Mouse (Mus musculus): ENCODE measurements at regions not wholly inside any gene's neighbourhood (a gene's known extent, or its start where the extent isn't known, plus 50 kb on each side); places are given as distances from the start of the nearest gene placed in this dataset.

DNA sequence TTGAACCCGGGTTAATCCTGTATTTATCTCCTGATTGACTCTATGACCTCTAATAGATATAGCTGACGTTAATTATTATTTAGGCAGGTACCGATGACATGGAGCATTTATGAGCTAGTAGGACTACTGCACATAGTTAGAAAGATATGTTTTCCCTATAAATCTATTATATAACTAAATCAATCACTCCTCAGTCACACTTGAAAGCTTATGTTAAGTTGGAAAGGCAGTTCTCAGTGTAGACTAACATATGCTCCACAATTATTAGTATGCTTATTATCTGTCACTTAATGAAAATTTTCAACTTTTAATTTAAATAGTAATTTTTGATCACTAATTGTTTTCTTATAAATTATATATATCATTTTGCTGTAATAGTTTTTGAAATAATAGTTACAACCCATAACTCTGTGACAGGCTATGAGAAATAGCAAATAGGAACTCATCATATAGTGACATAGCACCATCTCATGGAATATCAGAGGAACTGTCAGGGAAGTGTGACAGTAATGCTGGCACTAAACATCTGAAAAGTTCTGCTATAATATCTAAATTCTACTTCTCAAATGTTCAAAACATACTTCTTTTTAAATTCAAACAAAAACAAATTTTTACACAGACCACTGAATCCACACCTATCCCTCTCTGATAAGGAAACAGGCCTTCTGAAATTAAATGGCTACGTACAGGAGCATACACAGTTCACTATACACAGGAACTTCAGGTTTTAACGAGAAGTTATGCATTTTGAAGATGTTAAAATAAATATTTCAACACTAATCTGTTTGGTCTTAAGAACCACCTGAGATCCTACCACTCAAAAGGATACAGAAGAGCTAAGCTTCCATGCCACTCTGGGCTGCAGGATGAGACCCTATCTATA, 75.3 kb upstream of the Map2 start:
- no peaks in the 10 kb centered on the region for H3K9me3 ChIP-seq (ENCODE audit: control insufficient read depth, low read length)
- no peaks in the 10 kb centered on the region for H3K4me1 ChIP-seq (ENCODE audit: control insufficient read depth, insufficient read depth, low read length)
- no peaks in the 10 kb centered on the region for H3K36me3 ChIP-seq (ENCODE audit: control insufficient read depth, insufficient read depth, low read length)
- H3K27me3 ChIP-seq (replicated peaks; ENCODE audit: control insufficient read depth, insufficient read depth, low read length): no peaks in the 10 kb centered on the region
- no peak for ATAC-seq (ENCODE audit: low read depth)
- H3K9ac ChIP-seq (ENCODE audit: low read depth, low read length): no peak overlapping the region
- H3K27ac ChIP-seq (replicated peaks; ENCODE audit: low read depth, low read length): no peak overlapping the region
- WGBS: 80% methylated on average over 5 of the region's 5 CpGs
- no peak overlapping the region for H3K4me2 ChIP-seq (ENCODE audit: low read depth, low read length)
- no peak overlapping the region for H3K4me3 ChIP-seq (ENCODE audit: low read depth, low read length)
- DNase-seq (ENCODE audit: low spot score): peak; percentile 13

DNA sequence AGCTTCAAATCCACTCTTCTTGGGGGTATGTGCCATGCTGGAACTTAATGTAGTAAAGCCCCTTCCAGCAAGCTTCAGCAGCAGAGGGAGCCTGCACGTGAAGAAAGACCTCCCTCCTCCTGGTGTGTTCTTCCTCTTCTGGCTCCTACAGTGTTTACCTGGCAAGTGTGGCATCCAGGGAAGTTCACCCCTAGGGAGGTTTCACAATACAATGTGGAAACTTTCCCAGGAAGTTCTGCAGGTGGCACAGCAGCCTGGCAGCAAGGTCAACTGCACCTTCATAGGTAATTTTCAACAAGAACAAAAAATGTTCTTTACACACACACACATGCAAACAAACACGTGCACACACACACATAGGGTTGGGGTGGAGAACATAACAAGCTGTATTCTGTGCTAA, 73.7 kb upstream of the Map2 start:
- H3K9ac ChIP-seq (ENCODE audit: low read depth, low read length): no peak overlapping the region
- H3K27me3 ChIP-seq (replicated peaks; ENCODE audit: control insufficient read depth, insufficient read depth, low read length): no peaks in the 10 kb centered on the region
- H3K4me2 ChIP-seq (ENCODE audit: low read depth, low read length): no peak overlapping the region
- no peaks in the 10 kb centered on the region for H3K9me3 ChIP-seq (ENCODE audit: control insufficient read depth, low read length)
- DNase-seq (ENCODE audit: low spot score): peak; percentile 5
- no peak overlapping the region for H3K4me3 ChIP-seq (ENCODE audit: low read depth, low read length)
- WGBS: 34% methylated on average over 2 of the region's 2 CpGs
- H3K27ac ChIP-seq (replicated peaks; ENCODE audit: low read depth, low read length): no peak overlapping the region
- H3K4me1 ChIP-seq (ENCODE audit: control insufficient read depth, insufficient read depth, low read length): no peaks in the 10 kb centered on the region
- no peak for ATAC-seq (ENCODE audit: low read depth)
- no peaks in the 10 kb centered on the region for H3K36me3 ChIP-seq (ENCODE audit: control insufficient read depth, insufficient read depth, low read length)

DNA sequence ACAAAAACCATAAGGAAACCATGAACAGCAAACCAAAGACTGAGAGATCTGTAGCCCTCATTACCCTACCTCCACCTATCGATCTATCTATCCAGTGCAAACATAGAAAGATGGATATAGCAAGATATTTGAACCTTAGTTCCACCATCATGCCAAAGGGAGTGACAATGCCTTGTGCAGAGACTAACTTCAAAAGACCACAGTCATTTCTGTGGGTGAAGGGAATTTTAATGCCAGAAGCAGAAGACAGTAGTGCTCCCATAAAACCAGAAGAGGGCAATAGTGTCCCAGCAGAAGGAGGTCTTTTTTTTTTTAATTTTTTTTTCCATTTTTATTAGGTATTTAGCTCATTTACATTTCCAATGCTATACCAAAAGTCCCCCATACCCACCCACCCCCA, 70.6 kb upstream of the Map2 start:
- ATAC-seq (ENCODE audit: low read depth) (no peak), DNase-seq (ENCODE audit: low spot score) (peak; percentile 11)
- no peaks in the 10 kb centered on the region for H3K4me1 ChIP-seq (ENCODE audit: control insufficient read depth, insufficient read depth, low read length)
- 36% methylated on average over 1 of the region's 1 CpGs for WGBS
- no peak overlapping the region for H3K4me3 ChIP-seq (ENCODE audit: low read depth, low read length)
- no peak overlapping the region for H3K4me2 ChIP-seq (ENCODE audit: low read depth, low read length)
- H3K9me3 ChIP-seq (ENCODE audit: control insufficient read depth, low read length): no peaks in the 10 kb centered on the region
- H3K27me3 ChIP-seq (replicated peaks; ENCODE audit: control insufficient read depth, insufficient read depth, low read length): no peaks in the 10 kb centered on the region
- no peak overlapping the region for H3K27ac ChIP-seq (replicated peaks; ENCODE audit: low read depth, low read length)
- H3K36me3 ChIP-seq (ENCODE audit: control insufficient read depth, insufficient read depth, low read length): no peaks in the 10 kb centered on the region
- H3K9ac ChIP-seq (ENCODE audit: low read depth, low read length): no peak overlapping the region

DNA sequence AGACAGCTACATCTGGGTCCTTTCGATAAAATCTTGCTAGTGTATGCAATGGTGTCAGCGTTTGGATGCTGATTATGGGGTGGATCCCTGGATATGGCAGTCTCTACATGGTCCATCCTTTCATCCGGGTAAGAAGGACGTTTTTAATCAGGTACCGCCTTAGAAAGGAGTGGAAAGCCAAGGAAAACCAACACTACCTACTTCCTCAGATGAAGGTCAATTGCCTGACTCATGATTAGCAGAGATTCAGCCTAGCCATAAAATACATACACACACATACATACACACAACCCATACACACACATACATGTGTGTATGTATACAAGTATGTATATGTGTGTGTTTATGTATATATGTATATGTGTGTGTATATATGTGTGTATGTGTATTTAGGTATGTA, 69.9 kb upstream of the Map2 start:
- Histone ChIP-seq H3K9me3 (ENCODE audit: control insufficient read depth, low read length) (no peaks in the 10 kb centered on the region), H3K27ac (replicated peaks; ENCODE audit: low read depth, low read length) (no peak overlapping the region), H3K36me3 (ENCODE audit: control insufficient read depth, insufficient read depth, low read length) (no peaks in the 10 kb centered on the region), H3K4me3 (ENCODE audit: low read depth, low read length) (no peak overlapping the region), H3K9ac (ENCODE audit: low read depth, low read length) (no peak overlapping the region), H3K4me2 (ENCODE audit: low read depth, low read length) (no peak overlapping the region), H3K4me1 (ENCODE audit: control insufficient read depth, insufficient read depth, low read length) (no peaks in the 10 kb centered on the region), H3K27me3 (replicated peaks; ENCODE audit: control insufficient read depth, insufficient read depth, low read length) (no peaks in the 10 kb centered on the region)
- 77% methylated on average over 4 of the region's 5 CpGs for WGBS
- no peak for DNase-seq (ENCODE audit: low spot score)
- ATAC-seq (ENCODE audit: low read depth): no peak

DNA sequence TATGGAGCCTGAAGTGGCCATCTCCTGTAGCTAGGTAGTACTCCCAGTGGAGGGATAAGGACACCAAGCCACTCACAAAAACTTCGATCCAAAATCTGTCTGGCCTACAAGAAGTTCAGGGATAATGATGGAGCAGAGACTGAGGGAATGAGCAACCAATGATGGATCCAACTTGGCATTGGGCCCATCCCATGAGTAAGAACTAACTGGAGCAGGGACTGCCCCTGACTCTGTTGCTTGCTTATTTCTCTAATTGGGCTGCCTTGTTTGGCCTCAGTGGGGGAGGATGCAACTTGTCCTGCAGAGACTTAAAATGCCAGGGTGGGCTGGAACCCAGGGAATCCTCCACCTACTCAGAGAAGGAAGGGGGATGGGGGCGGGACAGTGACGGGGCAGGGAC, 67.0 kb upstream of the Map2 start:
- Histone ChIP-seq H3K4me3 (ENCODE audit: low read depth, low read length) (no peak overlapping the region), H3K9ac (ENCODE audit: low read depth, low read length) (no peak overlapping the region), H3K27ac (replicated peaks; ENCODE audit: low read depth, low read length) (no peak overlapping the region), H3K27me3 (replicated peaks; ENCODE audit: control insufficient read depth, insufficient read depth, low read length) (no peaks in the 10 kb centered on the region), H3K4me1 (ENCODE audit: control insufficient read depth, insufficient read depth, low read length) (no peaks in the 10 kb centered on the region), H3K4me2 (ENCODE audit: low read depth, low read length) (no peak overlapping the region), H3K9me3 (ENCODE audit: control insufficient read depth, low read length) (no peaks in the 10 kb centered on the region), H3K36me3 (ENCODE audit: control insufficient read depth, insufficient read depth, low read length) (no peaks in the 10 kb centered on the region)
- 81% methylated on average over 3 of the region's 3 CpGs for WGBS
- DNase-seq (ENCODE audit: low spot score): no peak
- no peak for ATAC-seq (ENCODE audit: low read depth)

DNA sequence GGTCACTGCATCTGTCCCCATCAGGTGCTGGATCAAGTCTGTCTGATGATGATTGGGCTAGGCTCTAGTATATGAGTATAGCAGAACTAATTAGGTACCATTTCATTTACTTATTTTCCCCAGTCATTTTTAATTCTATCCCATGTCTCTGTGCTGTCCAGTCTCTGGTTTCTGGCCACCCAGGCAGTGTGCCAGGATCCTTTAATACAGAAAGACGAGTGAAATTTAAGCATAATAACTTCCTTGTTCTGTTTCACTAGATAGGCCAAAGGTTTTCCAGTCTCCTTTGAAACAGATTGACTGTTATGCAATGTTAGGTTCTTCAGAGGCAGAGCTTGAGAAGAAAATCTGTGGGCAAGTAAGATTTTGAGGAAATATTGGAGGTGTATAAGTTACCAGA, 61.2 kb upstream of the Map2 start:
- Histone ChIP-seq H3K4me3 (ENCODE audit: low read depth, low read length) (no peak overlapping the region), H3K9ac (ENCODE audit: low read depth, low read length) (no peak overlapping the region), H3K4me2 (ENCODE audit: low read depth, low read length) (no peak overlapping the region), H3K4me1 (ENCODE audit: control insufficient read depth, insufficient read depth, low read length) (no peaks in the 10 kb centered on the region), H3K27me3 (replicated peaks; ENCODE audit: control insufficient read depth, insufficient read depth, low read length) (no peaks in the 10 kb centered on the region), H3K36me3 (ENCODE audit: control insufficient read depth, insufficient read depth, low read length) (no peaks in the 10 kb centered on the region), H3K9me3 (ENCODE audit: control insufficient read depth, low read length) (no peaks in the 10 kb centered on the region), H3K27ac (replicated peaks; ENCODE audit: low read depth, low read length) (no peak overlapping the region)
- WGBS: 31% methylated on average over 1 of the region's 1 CpGs
- ATAC-seq (ENCODE audit: low read depth) (no peak), DNase-seq (ENCODE audit: low spot score) (peak; percentile 6)

DNA sequence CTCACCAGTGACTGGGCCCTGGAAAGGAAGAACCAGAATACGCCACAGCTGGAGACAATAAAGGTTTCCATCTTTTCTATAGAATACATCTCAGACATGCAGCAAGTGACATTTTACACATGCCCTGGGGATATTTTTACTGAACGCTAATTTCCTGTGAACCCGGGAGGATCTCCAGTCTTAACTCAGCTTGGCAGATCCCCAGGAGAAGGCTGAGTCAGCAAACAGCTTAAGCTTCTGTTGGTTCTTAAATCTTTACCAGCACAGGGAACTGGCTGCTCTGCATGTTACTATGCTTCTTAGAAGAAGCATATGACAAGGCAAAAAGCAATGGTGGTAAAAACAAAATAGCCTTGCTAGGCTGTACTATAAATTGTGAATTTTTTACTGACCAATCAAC, 59.7 kb upstream of the Map2 start:
- H3K27ac ChIP-seq (replicated peaks; ENCODE audit: low read depth, low read length): no peak overlapping the region
- ATAC-seq (ENCODE audit: low read depth) (no peak), DNase-seq (ENCODE audit: low spot score) (peak; percentile 94)
- H3K36me3 ChIP-seq (ENCODE audit: control insufficient read depth, insufficient read depth, low read length): no peaks in the 10 kb centered on the region
- no peaks in the 10 kb centered on the region for H3K9me3 ChIP-seq (ENCODE audit: control insufficient read depth, low read length)
- H3K4me2 ChIP-seq (ENCODE audit: low read depth, low read length): no peak overlapping the region
- 15% methylated on average over 3 of the region's 3 CpGs for WGBS
- no peak overlapping the region for H3K4me3 ChIP-seq (ENCODE audit: low read depth, low read length)
- H3K9ac ChIP-seq (ENCODE audit: low read depth, low read length): no peak overlapping the region
- H3K27me3 ChIP-seq (replicated peaks; ENCODE audit: control insufficient read depth, insufficient read depth, low read length): no peaks in the 10 kb centered on the region
- H3K4me1 ChIP-seq (ENCODE audit: control insufficient read depth, insufficient read depth, low read length): no peaks in the 10 kb centered on the region
